Mouse (Mus musculus): ENCODE measurements around the gene Pafah1b3.
"Not testable (repeated sequence)": the region's sequence is repeated elsewhere in the genome, so short reads cannot be mapped to it uniquely, and the experiment has no call there.

Gene Pafah1b3

DNA sequence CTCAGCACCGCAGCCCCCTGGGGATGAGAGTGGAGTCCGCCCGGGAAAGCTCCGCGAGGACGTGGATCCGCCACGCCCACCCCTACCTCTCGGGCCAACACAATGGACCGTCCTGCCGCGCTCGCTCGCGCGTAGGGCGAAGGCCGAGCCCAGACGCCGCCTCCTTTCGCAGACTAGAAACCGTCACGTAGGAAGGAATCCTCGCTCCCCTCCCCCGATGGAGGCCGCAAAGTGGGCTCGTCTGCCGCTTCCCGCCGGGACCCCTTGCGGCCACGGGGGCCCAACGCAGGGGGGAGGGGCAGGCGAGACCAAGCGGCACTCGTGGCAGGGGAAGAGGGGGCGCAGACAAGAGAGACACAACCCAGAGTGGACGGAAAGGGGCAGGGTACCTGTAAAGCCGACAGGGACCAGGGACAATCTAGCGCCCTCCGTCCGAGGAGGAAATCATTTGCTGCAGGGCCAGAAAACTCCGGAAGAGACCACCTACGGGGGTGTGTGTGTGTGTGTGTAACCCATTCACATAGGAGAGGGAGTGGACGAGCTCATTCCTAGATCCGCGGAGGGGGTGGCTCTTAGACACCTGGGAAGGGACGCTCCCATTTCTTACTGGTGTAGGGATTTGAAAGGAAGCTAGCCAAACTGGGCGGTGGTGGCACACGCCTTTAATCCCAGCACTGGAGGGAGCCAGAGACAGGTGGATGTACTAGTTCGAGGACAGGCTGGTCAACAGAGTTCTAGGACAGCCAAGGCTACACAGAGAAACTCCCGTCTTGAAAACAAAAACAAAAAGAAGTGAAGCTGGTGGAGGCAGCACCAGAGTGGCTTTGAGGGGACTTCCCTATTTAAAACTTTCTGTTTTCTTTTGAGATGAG lies at the start of gene Pafah1b3:
Gene Pafah1b3, minus strand, starts transcription at position 533 of the 872 bp plus-strand sequence.
- peak; percentile 96 for DNase-seq (ENCODE audit: low read depth, low spot score)

DNA sequence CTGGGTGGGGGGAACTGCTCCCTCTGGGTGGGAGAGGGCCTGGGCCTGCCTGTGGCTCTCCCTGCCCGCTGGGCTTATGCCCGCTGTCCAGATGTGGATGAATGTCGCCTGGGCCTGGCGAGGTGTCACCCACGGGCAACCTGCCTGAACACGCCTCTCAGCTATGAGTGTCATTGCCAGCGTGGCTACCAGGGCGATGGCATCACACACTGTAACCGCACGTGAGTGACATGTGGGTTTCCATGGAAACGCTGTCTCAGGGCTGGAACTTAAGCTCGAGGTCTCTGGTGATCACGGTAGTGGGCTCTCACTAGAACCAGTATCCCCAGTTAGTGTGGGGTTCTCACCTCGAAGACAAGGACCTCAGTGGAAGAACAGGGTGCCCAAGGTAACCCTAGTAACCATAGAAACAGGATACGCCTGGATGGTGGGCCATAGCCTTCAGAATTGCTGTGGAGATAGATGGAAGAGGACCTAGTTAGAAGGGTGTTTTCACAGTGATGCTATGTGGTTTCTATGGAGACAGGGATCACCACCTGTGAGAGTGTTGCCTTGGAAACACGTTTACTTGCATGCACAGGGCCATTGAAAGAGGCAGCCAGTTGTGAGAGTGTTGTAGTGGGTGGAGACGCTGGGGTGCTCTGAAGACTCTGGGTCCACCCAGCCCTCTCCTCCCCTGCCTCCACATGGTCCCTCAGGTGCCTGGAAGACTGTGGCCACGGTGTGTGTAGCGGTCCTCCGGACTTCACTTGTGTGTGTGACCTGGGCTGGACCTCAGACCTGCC lies 43.4 kb upstream of the Pafah1b3 start:
- DNase-seq (ENCODE audit: low read depth, low spot score): no peak

DNA sequence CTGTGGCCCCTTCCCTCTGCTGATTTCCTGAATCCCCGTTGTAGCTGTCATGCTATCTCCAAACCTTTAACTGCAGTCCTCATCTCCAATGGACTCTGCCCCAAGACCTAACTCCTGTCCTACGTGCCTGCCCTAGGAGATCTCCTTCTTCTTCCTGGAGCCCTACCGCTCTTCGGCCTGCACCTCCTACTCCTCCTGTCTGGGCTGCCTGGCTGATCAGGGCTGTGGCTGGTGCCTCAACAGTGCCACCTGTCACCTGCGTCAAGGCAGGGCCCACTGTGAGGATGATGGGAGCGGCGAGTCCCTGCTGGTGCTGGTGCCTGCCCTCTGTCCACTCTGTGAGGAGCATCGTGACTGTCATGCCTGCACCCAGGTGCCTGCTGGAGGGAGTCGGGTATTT lies 41.5 kb upstream of the Pafah1b3 start:
- DNase-seq (ENCODE audit: low read depth, low spot score): no peak

DNA sequence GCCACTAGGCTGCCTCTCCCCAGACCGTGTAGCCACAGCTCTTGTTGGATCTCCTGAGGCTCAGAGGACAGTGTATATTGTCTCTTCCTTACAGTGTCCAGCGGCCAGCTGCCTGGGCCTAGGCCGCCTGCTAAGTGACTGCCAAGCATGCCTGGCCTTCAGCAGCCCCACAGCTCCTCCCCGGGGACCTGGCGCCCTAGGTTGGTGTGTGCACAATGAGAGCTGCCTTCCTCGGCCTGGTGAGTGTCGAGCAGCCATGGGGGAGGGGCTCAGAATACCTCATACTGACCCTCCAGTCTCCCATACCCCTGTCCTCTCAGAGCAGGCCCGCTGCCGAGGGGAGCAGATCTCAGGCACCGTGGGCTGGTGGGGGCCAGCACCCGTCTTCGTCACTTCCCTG lies 36.7 kb upstream of the Pafah1b3 start:
- DNase-seq (ENCODE audit: low read depth, low spot score): no peak

DNA sequence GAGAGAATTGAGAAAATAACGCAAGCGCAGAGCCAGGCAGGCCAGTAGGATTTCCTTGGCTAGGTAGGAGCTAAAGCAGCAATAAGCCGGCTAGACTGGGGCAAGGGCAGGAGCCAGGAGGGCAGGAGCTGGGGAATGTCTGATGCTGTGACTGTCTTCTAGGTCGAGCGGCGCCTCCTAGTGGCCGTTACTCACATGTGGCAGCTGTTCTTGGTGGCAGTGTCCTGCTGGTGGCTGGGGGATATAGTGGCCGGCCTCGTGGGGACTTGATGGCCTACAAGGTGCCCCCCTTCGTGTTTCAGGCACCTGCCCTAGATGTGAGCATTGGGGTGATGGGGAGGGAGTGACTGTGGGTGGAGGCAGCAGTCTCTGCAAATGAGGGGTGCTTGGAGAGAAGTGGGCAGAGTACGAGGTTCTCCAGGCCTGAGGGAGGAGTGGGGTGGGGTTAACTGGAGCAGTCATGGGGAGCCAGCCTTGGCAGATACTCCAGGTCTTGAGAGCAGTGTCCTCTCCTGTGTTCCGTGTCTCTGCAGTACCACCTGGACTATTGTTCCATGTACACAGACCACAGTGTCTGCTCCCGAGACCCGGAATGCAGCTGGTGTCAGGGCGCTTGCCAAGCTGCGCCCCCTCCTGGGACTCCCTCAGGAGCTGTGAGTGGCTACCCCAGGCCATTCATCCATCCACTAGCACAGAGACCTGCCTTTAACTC lies 36.0 kb upstream of the Pafah1b3 start:
- DNase-seq (ENCODE audit: low read depth, low spot score): peak; percentile 69

DNA sequence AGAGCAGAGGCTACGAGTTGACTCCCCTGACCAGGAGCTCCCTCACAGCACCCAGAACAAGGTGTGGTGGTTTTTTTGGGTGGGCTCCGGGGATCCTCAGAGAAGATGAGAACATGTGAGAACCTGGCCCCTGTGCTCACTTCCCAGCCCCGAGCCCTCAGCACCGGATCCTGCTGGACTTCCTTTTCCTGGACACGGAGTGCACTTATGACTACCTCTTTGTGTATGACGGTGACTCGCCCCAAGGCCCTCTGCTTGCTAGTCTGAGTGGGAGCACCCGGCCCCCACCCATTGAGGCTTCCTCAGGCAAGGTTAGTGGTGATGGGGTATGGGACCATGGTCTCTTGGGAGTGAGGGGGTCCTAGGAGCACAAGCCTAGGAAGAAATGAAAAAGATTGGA lies 28.4 kb upstream of the Pafah1b3 start:
- DNase-seq (ENCODE audit: low read depth, low spot score): no peak

DNA sequence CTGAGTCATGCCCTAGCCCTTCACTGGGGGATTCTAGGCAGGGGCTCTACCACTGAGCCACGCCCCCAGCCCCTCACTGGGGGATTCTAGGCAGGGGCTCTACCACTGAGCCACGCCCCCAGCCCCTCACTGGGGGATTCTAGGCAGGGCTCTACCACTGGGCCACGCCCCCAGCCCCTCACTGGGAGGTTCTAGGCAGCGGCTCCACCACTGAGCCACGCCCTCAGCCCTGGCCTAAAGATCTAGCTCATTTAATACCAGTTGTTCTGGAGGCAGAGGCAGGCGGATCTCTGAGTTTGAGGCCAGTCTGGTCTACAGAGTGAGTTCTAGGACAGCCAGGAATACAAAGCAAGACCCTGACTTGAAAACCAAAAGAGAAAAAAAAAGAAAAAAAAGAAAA lies 27.6 kb upstream of the Pafah1b3 start:
- DNase-seq (ENCODE audit: low read depth, low spot score): not testable (repeated sequence)

DNA sequence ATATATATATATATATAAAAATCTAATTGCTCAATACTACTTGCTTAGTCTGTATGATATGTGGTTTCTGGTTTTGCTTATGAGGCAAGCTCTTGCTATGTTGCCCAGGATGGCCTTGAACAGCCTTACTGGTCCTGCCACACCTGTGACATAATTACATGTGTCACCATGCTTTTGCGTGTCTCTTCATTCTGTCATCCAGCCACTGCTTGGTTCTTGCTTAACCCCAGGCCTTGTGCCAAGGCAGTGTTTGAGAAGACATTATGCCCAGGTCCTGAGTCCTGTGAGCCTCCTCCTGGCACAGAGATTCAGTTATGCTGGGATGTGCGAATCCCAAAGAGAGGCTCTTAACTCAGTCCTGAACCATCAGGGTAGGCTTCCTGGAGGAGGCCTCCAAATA lies 25.4 kb upstream of the Pafah1b3 start:
- no peak for DNase-seq (ENCODE audit: low read depth, low spot score)

DNA sequence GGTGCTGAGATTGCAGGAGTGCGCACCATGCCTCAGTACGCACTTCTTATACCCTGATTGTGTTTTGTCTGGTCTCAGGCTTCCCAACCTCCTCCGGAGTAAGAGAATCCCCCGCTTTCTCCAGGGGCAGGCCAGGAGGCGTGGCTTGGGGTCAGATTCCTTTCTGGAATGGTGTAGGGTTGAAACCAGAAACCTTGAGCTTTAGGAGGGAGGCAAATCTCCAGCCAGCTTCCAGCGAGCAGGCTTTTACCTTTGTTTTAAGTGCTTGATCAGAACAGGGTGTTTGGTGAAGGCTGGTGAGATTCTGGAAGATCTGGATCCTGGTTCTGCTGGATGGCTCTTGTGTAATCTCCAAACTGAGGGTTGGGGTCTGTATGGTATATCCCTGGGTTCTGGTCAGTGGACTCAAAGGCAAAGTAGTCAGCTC lies 24.3 kb upstream of the Pafah1b3 start:
- DNase-seq (ENCODE audit: low read depth, low spot score): peak; percentile 90

DNA sequence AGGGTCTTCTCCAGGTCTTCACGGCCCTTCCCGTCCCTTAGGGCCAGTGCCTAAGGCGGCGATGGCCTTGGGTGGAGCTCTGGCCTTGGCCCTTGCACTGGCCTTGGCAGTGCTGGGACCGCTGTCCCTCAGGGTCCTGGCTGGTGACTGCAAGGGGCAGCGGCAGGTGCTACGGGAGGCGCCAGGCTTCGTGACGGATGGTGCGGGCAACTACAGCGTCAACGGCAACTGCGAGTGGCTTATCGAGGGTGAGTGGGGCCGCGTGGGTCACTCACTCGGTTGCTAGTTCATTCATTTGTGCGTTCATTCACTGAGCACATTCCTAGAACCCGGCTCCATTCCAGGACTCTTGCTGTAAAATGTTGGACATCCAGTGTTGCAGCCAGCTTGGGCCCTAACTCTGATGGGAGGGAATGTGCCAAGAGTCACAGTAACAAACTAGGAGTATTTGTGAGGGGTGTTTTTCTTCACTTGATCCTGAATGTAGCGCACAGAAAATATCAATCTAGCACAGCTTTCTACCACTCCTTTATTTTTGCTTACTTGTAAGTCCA lies 19.7 kb upstream of the Pafah1b3 start:
- no peak for DNase-seq (ENCODE audit: low read depth, low spot score)

DNA sequence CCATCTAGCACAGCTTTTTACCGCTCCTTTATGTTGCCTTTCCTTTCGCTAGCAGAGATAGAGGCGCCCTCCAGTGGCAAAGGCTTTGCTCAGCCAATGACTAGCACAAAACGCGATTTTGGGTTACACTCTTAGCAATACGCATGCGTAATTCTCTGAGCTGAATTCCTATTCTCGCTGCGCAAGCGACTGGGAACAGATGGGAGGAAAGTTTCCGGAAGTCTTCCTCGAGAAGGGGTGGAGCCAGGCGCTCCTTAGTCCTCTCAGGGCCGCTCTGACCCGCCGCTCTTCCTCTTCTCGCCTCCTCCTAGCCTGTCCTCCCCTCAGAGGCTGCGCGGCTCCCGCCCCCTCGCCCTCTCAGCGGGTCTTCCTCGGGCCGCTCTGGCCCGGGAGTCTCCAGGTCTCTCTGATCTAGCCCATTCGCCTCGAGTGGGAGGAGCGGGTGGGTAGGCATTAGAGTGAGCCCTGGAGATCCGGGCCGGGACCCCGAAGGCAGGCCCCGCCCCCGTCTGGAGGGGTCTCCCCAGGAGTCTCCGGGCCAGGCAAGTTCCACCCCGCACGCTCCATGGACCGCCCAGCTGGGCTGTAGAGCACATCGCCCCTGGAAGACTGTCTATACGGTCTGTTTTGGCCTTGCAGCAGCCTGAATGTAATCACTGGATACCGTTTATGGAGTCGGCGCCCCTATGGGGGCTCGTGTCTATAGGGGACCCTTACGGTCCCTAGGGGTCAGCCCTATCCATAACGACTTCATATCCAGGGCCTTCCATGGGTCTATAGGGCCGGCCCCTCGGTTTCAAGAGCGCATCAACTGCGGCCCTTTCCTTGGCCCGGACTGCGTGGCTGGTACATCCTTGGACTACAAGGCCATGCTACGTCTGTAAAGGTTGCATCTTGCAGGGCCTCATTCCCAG lies 19.0 kb upstream of the Pafah1b3 start, which contains the start of gene Megf8:
Gene Megf8, plus strand, starts transcription at position 633 of the 914 bp plus-strand sequence.
- peak; percentile 100 for DNase-seq (ENCODE audit: low read depth, low spot score)

DNA sequence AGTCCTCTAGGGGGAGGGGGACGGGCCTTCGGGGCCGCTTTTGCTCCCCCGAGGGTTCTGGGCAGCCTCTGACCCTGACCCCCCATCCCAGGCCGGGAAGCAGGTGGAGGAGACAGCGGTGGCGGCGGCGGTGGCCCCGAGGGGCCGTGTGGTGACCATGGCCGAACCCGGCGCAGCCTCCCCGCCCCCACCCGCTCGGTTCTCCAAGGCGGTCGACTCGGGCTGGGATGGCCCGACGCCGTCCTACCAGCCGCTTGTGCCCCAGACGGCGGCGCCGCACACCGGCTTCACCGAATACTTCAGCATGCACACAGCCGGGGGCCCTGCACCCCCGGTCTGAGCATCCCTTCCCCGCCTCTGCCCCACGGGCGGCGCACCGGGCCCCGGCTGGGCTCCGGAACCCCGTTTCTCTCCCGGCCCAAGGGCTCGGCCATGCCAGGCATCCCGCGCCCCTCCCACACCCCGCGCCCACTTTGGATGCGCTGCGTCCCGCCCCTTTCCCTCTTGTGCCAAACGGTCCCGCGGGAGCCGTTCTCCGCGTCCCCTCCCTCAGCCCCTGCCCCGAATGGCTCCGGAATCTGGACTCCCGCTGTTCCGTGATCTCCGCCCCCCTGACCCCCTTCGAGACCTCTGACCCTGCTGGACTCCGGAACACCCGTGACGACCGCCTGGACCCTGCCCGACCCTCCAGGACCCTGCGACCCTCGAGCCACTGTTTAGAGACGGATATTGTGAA lies 17.7 kb upstream of the Pafah1b3 start:
- no peak for DNase-seq (ENCODE audit: low read depth, low spot score)

DNA sequence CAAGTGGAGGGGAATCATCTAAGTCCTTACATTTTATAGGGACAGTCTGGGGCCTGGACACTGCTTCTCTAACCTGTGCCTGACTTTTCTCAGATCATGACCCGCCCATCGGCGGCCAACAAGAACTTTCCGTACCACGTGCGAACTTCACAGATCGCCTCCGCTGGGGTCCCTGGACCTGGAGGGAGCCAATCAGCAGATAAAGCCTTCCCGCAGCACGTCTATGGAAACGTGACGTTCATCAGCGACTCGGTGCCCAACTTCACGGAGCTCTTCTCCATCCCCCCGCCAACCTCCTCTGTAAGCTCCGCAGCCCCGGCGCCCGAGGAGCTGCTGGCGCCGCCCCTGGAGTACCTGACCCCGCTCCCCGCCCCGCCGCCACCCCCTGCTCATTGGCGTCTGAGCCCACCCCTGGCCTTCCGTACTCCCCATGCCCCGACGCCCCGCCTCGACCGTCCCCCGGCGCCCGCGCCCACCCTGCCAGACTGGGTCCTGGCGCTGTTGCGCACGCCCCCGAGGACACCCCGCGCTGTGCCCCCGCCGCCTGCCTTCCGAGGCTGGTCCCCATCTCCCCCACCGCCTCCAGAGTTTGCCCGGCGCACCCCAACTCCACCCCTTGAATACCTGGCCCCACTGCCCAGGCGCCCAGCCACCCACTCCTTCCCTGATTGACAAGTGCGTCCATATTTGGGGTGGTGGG lies 17.0 kb upstream of the Pafah1b3 start:
- DNase-seq (ENCODE audit: low read depth, low spot score): no peak

DNA sequence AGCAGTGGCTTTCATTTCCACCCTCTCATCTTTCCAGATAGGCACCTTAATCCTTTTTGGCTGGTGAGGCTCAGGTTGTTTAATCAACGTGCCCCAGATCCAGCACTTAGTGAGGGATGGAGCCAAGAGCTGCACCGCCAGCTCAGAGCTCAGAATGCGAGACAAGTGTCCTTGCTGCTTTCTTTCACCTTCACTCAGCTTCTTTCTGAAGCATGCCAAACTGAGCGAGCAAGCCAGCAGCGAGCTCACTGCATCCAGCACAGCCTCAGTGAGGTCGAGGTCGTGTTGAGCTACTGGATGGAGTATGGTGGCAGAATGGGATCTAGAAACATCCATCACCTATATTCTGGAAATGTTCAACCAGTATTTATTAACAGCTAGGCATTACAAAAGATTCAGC lies 15.5 kb upstream of the Pafah1b3 start:
- no peak for DNase-seq (ENCODE audit: low read depth, low spot score)

DNA sequence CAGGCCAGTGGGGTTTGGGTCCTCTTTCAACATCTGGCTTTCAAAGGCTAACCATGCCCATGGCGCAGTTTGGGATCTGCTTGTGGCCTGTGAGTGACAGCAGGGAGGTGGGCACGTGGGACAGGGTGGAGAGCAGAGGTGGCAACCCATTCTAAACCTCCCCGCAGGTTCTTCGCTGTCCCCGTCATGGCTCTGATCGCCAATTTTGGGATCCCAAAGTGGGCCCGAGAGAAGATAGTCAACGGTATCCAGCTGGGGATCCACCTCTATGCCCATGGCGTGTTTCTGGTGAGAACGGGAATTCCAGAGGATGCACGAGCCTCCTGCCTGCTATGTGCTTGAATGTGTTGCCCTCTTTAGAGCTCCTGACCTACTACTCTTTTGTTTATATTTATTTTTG lies 13.4 kb upstream of the Pafah1b3 start:
- DNase-seq (ENCODE audit: low read depth, low spot score): no peak

DNA sequence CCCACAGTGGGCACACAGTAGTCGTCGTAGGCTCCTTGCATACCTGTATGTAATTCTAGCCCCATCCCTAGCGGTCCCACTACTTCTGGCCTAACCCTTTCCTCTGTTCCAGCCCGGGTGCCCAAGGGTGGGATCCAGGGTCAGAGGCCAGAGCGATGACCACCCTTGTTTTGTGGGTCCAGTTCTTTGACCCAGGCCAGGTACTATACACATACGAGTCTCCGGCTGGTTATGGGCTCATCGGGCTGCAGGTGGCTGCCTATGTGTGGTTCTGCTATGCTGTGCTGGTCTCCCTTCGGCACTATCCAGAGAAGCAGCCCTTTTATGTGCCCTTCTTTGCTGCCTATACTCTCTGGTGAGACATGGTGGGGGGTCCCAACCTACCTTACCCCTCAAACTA lies 11.6 kb upstream of the Pafah1b3 start:
- DNase-seq (ENCODE audit: low read depth, low spot score): no peak

DNA sequence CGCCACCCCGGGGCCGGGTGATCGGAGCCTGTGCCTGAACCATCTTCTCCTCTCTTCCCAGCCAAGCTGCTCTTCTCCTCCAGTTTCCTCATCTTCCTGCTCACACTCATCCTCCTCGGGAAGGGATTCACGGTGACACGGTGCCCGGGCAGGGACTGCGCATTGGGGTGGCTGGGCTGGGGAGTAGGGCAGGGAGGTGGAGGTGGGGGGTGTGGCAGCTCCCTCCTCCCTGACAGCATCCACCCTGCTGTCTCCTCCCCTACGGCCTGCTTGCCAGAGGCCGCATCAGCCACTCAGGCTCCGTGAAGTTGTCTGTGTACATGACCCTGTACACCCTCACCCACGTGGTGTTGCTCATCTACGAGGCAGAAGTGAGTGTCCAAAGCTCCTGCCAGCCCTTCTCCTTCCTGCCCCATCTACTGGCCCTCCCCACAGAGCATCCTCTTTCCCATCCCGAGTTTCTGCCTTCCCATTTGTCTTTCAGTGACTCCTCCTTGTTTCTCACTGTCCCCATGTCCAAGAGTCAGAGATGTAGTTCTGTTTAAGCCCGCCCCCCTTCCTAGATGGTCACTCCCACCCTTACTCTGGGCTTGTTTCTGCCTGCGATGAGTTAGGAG lies 11.0 kb upstream of the Pafah1b3 start:
- DNase-seq (ENCODE audit: low read depth, low spot score): no peak

DNA sequence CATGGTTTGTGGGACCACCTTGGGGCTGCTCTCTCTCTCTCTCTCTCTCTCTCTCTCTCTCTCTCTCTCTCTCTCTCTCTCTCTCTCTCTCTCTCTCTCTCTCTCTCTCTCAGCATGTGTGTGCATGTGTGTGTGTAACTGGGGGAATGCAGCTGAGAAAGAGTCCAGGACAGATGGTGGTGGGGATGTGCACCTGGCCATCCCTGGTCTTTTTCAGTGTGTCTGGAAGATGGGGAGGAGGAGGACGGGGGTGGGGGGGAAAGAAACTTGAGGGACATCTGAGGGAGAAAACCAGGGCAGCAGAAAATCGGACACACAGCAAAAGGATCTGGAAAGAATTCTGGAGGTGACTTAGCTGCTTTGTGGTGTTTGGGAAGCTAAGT lies 8.8 kb upstream of the Pafah1b3 start:
- DNase-seq (ENCODE audit: low read depth, low spot score): no peak
